Mouse (Mus musculus) embryo, embryonic 11.5 days (tissue): ENCODE measurements around the gene Pmel.
"Not testable (repeated sequence)": the region's sequence is repeated elsewhere in the genome, so short reads cannot be mapped to it uniquely, and the experiment has no call there.

Experiments
- DNase-seq: peaks from one replicate; pipeline ENCODE4 v3.0.0-alpha.2; 2012; ENCODE audit warnings: low read depth, low spot score

The Pmel gene

GRCm38 (mm10) chr10:128702328-128703007 lies 1.5 kb upstream of the Pmel start:
- no peak for DNase-seq

- DNase-seq, result peak; percentile 92
Measured at GRCm38 (mm10) chr10:128704491-128705316, 709 bp downstream of the Pmel start, which contains the start of gene Cdk2. Gene Cdk2, minus strand, starts transcription at chr10:128705031.

- DNase-seq, result no peak
Measured at GRCm38 (mm10) chr10:128705317-128705693, 1.3 kb downstream of the Pmel start.

- not testable (repeated sequence) for DNase-seq
Measured at GRCm38 (mm10) chr10:128711318-128711717, 7.3 kb downstream of the Pmel start.

- DNase-seq, result no peak
Measured at GRCm38 (mm10) chr10:128715559-128716537, 11.9 kb downstream of the Pmel start.

- DNase-seq, result not testable (repeated sequence)
Measured at GRCm38 (mm10) chr10:128725466-128725865, 21.5 kb downstream of the Pmel start.

GRCm38 (mm10) chr10:128728059-128728458 lies 24.1 kb downstream of the Pmel start:
- no peak for DNase-seq

GRCm38 (mm10) chr10:128731002-128731433 lies 27.0 kb downstream of the Pmel start:
- peak; percentile 49 for DNase-seq

- no peak for DNase-seq
Measured at GRCm38 (mm10) chr10:128731992-128732391, 28.0 kb downstream of the Pmel start.

- no peak for DNase-seq
Measured at GRCm38 (mm10) chr10:128737435-128737834, 33.4 kb downstream of the Pmel start.

GRCm38 (mm10) chr10:128740296-128740695 lies 36.3 kb downstream of the Pmel start:
- no peak for DNase-seq

- no peak for DNase-seq
Measured at GRCm38 (mm10) chr10:128742616-128743015, 38.6 kb downstream of the Pmel start.

GRCm38 (mm10) chr10:128743235-128743634 lies 39.2 kb downstream of the Pmel start:
- no peak for DNase-seq

- no peak for DNase-seq
Measured at GRCm38 (mm10) chr10:128743791-128744191, 39.8 kb downstream of the Pmel start.

- DNase-seq, result no peak
Measured at GRCm38 (mm10) chr10:128744211-128744610, 40.2 kb downstream of the Pmel start.

GRCm38 (mm10) chr10:128744680-128745601 lies 40.9 kb downstream of the Pmel start, which contains the start of gene Dgka:
Gene Dgka, minus strand, starts transcription at chr10:128744855.
- DNase-seq, result no peak

- no peak for DNase-seq
Measured at GRCm38 (mm10) chr10:128745946-128746613, 42.1 kb downstream of the Pmel start.

GRCm38 (mm10) chr10:128746972-128747645 lies 43.1 kb downstream of the Pmel start:
- no peak for DNase-seq

- DNase-seq, result peak; percentile 53
Measured at GRCm38 (mm10) chr10:128747646-128748251, 43.8 kb downstream of the Pmel start, which contains the start of gene Pym1. Gene Pym1, plus strand, starts transcription at chr10:128747889.
